Mouse (Mus musculus) heart, adult 2 months (tissue): ENCODE results near the gene Emp1. TPM values are rescaled to one million over a fixed set of nuclear protein-coding genes. Genes with fewer than 3 reads are reported as not detected.

Experiments
- DNase-seq, 2 experiments: peaks; one replicate each; pipeline ENCODE4 v3.0.0; 2021
- H3K27ac ChIP-seq: fragments of 200-600 bp; 2 replicates; pipeline ENCODE4 v1.8.1; 2022
- H3K27me3 ChIP-seq: fragments of 200-500 bp; 2 replicates; pipeline ENCODE4 v1.6.1; 2012; ENCODE audit warnings: mild to moderate bottlenecking, low read length, inconsistent platforms, mixed read lengths; ENCODE audit not compliant: control insufficient read depth, insufficient read depth
- H3K36me3 ChIP-seq: fragments of 200-500 bp; 2 replicates; pipeline ENCODE4 v1.6.1; 2012; ENCODE audit warnings: low read length, inconsistent platforms; ENCODE audit not compliant: control insufficient read depth, insufficient read depth
- H3K4me1 ChIP-seq: fragments of 200-500 bp; 2 replicates; pipeline ENCODE4 v1.6.1; 2011; ENCODE audit warnings: low read length; ENCODE audit not compliant: control insufficient read depth, insufficient read depth
- H3K4me3 ChIP-seq: fragments of 200-600 bp; 2 replicates; pipeline ENCODE4 v1.8.1; 2022
- H3K79me2 ChIP-seq: fragments of 200-500 bp; replicated peaks from 2 replicates; pipeline ENCODE4 v1.6.1; 2012; ENCODE audit warnings: mild to moderate bottlenecking, inconsistent platforms, low read length, moderate library complexity, mixed read lengths; ENCODE audit not compliant: control insufficient read depth, insufficient read depth
- H3K9ac ChIP-seq: fragments of 200-500 bp; 2 replicates; pipeline ENCODE4 v1.6.1; 2012; ENCODE audit warnings: low read depth, mild to moderate bottlenecking, control low read depth, inconsistent platforms, low read length, mixed read lengths
- CTCF ChIP-seq: fragments of 200-600 bp; IDR thresholded peaks from 2 replicates; pipeline ENCODE4 v1.8.1; 2022; ENCODE audit warnings: antibody characterized with exemption, mild to moderate bottlenecking, moderate library complexity
- EP300 ChIP-seq: fragments of 200-500 bp; IDR thresholded peaks from 2 replicates; pipeline ENCODE4 v1.6.1; 2011; ENCODE audit warnings: low read depth, low read length, control low read depth; ENCODE audit not compliant: insufficient read depth
- POLR2A ChIP-seq: fragments of 200-500 bp; IDR thresholded peaks from 2 replicates; pipeline ENCODE4 v1.6.1; 2011; ENCODE audit warnings: mild to moderate bottlenecking, low read depth, low read length, control low read depth; ENCODE audit not compliant: insufficient read depth
- WGBS: fragments of 180-500 bp; shearing (Covaris S2); methylation state at CpG from one replicate; pipeline ENCODE4 v1.1.7; 2018; 5-methylcytosine and 5-hydroxymethylcytosine counted together
- intact Hi-C: fragments of 180-260 bp; cut with DNase I; formaldehyde crosslinking; loops from one replicate; pipeline ENCODE4 v1.15.1; 2025
- polyA plus RNA-seq: library from polyadenylated mRNA; depleted of rRNA; stranded (reverse); fragments of >200 nt; gene quantifications from 2 replicates; pipeline ENCODE4 v1.2.3, GENCODE M21; 2012
- total RNA-seq, 2 experiments: library from RNA; stranded (reverse); gene quantifications; 2 replicates each; pipeline ENCODE4 v1.2.3; 2021

Emp1 gene
- total and polyA plus RNA-seq, 3 experiments = 33.5 to 52.4 (median 49.0) TPM

DNA sequence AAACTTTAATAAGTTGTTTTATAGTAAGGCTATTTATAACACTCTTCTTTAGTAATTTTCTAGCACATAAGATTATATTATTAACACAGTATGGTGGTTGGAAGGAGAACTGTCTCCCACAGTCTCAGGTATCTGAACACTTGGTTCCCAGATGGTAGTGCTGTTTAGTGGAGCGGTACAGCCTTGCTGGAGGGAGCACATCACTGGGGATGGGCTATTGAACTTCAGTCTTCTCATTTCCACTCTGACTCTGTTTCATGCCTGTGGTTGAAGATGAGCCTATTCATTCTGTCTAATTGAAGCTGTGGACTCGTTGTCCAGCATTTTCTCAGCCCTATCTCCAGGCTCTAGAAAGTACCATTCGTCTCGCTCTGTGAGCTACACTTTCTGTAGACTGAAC is 7.4 kb upstream of the Emp1 start:
- H3K36me3 ChIP-seq = no peaks in the 10 kb centered on the region
- WGBS = 93% methylated on average over 4 of the region's 4 CpGs
- no peak for DNase-seq
- TF ChIP-seq CTCF (no peak), EP300 (no peak), POLR2A (no peak)
- no peak overlapping the region for H3K27ac ChIP-seq
- H3K79me2 ChIP-seq = no peaks in the 10 kb centered on the region
- H3K27me3 ChIP-seq = no peaks in the 10 kb centered on the region
- intact Hi-C loops = no loop called here
- H3K9ac ChIP-seq = no peak overlapping the region
- no peak overlapping the region for H3K4me3 ChIP-seq
- no peaks in the 10 kb centered on the region for H3K4me1 ChIP-seq

GRCm38 (mm10) chr6:135360331-135360730 is 2.0 kb upstream of the Emp1 start:
- no peak overlapping the region for H3K27ac ChIP-seq
- intact Hi-C loops = loop anchor here (10.0 kb wide), 1 partner anchor 376 kb away; the partner anchor contains the start of gene Apold1
- H3K27me3 ChIP-seq = no peaks in the 10 kb centered on the region
- no peaks in the 10 kb centered on the region for H3K36me3 ChIP-seq
- H3K9ac ChIP-seq = no peak overlapping the region
- TF ChIP-seq EP300 (no peak), CTCF (no peak), POLR2A (no peak)
- no peaks in the 10 kb centered on the region for H3K79me2 ChIP-seq
- WGBS = 83% methylated on average over 4 of the region's 4 CpGs
- H3K4me3 ChIP-seq = no peak overlapping the region
- peaks cover 4% of the 10 kb centered on the region for H3K4me1 ChIP-seq
- no peak for DNase-seq

GRCm38 (mm10) chr6:135362098-135362458 is 267 bp upstream of the Emp1 start:
- H3K4me3 ChIP-seq = no peak overlapping the region
- no peaks in the 10 kb centered on the region for H3K79me2 ChIP-seq
- intact Hi-C loops = loop anchor here (2.0 to 10.0 kb wide), 2 partner anchors 47 to 377 kb away; partner anchors contain the start of gene Apold1
- peaks cover 8% of the 10 kb centered on the region for H3K36me3 ChIP-seq
- H3K27ac ChIP-seq = peak overlapping the region; percentile 51
- WGBS = 44% methylated on average over 3 of the region's 3 CpGs
- TF ChIP-seq POLR2A (no peak), EP300 (no peak), CTCF (no peak)
- H3K4me1 ChIP-seq = peaks cover 5% of the 10 kb centered on the region
- DNase-seq = no peak
- no peak overlapping the region for H3K9ac ChIP-seq
- H3K27me3 ChIP-seq = no peaks in the 10 kb centered on the region

DNA sequence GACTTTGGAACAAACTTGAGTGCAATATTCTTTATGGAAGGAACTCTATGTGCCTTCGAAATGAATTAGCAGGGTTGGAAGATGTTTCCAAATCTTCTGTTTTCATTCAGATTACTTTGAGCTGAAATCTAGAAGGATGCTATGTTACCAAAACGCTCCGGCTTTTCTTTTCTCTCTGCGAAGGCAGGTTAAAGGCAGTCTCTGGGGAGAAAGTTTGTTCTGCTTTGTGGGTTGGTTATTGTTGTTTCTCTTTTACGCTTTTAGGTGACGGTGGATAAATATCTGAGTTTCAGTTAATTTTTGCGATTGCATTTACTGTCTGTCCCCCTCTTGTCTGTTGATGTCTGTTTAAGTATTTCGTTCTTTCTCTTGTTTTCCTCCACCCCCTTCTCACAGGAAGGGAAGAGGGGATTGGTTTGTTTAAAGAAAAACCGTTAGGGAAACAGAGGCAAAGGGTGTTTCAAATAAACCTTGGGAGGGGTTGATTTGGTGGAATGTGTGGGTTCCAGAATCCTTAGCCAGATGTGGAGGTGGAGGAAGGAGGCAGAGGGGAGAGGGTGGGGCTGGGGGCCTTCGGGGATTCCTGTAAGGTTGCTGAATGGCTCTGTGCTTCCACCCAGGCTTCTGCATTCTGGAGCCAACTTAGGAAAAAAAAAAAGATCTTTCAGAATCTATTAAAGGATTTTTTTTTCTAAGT is 1.1 kb downstream of the Emp1 start:
- Histone ChIP-seq H3K9ac (peak overlapping the region; percentile 69), H3K4me1 (peaks cover 10% of the 10 kb centered on the region), H3K79me2 (no peaks in the 10 kb centered on the region), H3K36me3 (peaks cover 8% of the 10 kb centered on the region), H3K27ac (peak overlapping the region; percentile 84), H3K27me3 (no peaks in the 10 kb centered on the region), H3K4me3 (peak overlapping the region; percentile 62)
- no peak for TF ChIP-seq EP300
- no peak for TF ChIP-seq POLR2A
- 28% methylated on average over 10 of the region's 10 CpGs for WGBS
- DNase-seq = no peak
- intact Hi-C loops = loop anchor here (2.0 to 10.0 kb wide), 2 partner anchors 49 to 379 kb away; partner anchors contain the start of gene Apold1

DNA sequence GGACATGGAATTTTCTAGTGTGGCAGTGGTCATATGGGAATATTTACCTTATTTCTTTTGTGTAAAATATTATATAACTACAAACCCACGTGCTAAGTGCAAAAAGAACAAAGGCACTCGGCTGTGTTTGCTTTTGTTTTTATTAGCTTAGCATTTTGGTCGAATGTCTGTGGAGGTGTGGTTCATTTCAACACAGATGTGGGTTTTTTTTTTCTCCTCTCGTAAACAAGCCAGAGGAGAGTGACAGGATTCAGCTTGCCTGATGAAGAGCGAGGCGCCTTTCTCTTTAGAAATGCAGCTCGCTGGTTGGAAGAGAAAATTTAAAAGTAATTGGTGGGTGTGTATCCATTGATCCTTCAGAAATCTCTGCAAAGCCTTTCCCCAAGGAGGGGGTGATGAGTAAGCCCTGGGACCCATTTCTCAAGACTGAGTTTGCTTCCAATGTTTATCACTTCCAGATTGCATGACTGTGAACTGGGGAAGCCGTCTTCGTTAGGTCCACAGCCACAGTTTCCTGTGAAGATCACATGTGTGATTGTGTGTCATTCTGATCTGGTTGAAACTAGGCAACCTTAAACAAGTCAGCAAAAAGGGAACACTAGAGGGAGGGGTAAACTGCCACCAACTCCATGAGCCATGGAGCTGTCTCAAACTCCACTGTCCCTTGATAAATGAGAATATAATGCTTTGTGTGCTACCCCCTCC is 1.8 kb downstream of the Emp1 start:
- WGBS = 26% methylated on average over 9 of the region's 9 CpGs
- H3K4me3 ChIP-seq = peak overlapping the region; percentile 62
- H3K9ac ChIP-seq = peak overlapping the region; percentile 35
- no peaks in the 10 kb centered on the region; the same call in 1 of the 2 replicates for H3K79me2 ChIP-seq
- intact Hi-C loops = loop anchor here (10.0 kb wide), 1 partner anchor 379 kb away; the partner anchor contains the start of gene Apold1
- peaks cover 8% of the 10 kb centered on the region for H3K36me3 ChIP-seq
- TF ChIP-seq POLR2A (peak; percentile 27; the same call in 1 of the 2 replicates), EP300 (no peak)
- peaks cover 11% of the 10 kb centered on the region for H3K4me1 ChIP-seq
- H3K27ac ChIP-seq = peak overlapping the region; percentile 84
- DNase-seq = peak; percentile 53 to 69
- no peaks in the 10 kb centered on the region for H3K27me3 ChIP-seq

DNA sequence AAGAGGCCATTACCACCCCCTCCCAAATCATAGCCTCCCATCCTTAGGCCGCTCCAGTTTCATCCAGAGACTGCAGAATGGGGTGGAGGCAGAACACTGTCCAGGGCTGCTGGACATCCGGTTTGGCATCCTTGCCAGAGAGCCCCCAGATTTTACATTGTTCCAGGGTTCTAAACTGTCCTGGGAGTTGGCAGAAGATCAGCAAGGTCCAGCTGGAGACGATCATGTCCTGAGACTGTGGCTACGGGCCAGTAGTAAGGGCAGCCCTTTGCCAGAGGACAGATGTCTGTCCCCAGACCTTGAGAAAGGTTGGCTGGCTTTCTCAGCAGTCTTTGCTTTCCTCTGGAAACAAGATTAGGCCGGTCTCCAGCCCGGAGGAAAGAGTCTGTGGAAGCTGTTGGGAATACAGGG is 2.6 kb downstream of the Emp1 start:
- WGBS = 25% methylated on average over 6 of the region's 6 CpGs
- Histone ChIP-seq H3K4me1 (peaks cover 15% of the 10 kb centered on the region), H3K4me3 (peak overlapping the region; percentile 62), H3K79me2 (no peaks in the 10 kb centered on the region; the same call in 1 of the 2 replicates), H3K27me3 (no peaks in the 10 kb centered on the region), H3K9ac (no peak overlapping the region), H3K36me3 (peaks cover 9% of the 10 kb centered on the region), H3K27ac (peak overlapping the region; percentile 84)
- DNase-seq = peak; percentile 88 to 93
- intact Hi-C loops = loop anchor here (1.0 to 10.0 kb wide), 2 partner anchors 115 to 380 kb away; partner anchors contain the start of gene Apold1
- peak; percentile 38; the same call in 1 of the 2 replicates for TF ChIP-seq POLR2A
- no peak for TF ChIP-seq CTCF
- TF ChIP-seq EP300 = peak; percentile 83
